Mouse (Mus musculus) neural tube, embryonic 13.5 days (tissue): ENCODE measurements around the gene Svopl. TPM values are rescaled to one million over a fixed set of nuclear protein-coding genes. Genes with fewer than 3 reads are reported as not detected.

Source experiments
- ATAC-seq: fragments of 200-750 bp; cut with Nextera tagmentation; 2 replicates; pipeline ENCODE4 v1.8.0; 2017; ENCODE audit warnings: low read depth, mild to moderate bottlenecking, moderate TSS enrichment, moderate library complexity
- H3K27ac ChIP-seq: fragments of 300-500 bp; sonication (generic); replicated peaks from 2 replicates; pipeline ENCODE4 v1.5.1; 2015; ENCODE audit warnings: moderate library complexity, mild to moderate bottlenecking, inconsistent platforms
- H3K27me3 ChIP-seq: fragments of 300-500 bp; sonication (generic); 2 replicates; pipeline ENCODE4 v1.6.1; 2015; ENCODE audit warnings: mild to moderate bottlenecking, inconsistent platforms
- H3K36me3 ChIP-seq: fragments of 300-500 bp; sonication (generic); 2 replicates; pipeline ENCODE4 v1.6.1; 2015; ENCODE audit warnings: mild to moderate bottlenecking, inconsistent platforms
- H3K4me1 ChIP-seq: fragments of 300-500 bp; sonication (generic); replicated peaks from 2 replicates; pipeline ENCODE4 v1.6.1; 2015; ENCODE audit warnings: inconsistent platforms
- H3K4me2 ChIP-seq: fragments of 300-500 bp; sonication (generic); 2 replicates; pipeline ENCODE4 v1.6.1; 2015; ENCODE audit warnings: inconsistent platforms, mild to moderate bottlenecking, moderate library complexity
- H3K4me3 ChIP-seq: fragments of 300-500 bp; sonication (generic); 2 replicates; pipeline ENCODE4 v1.5.1; 2015; ENCODE audit warnings: mild to moderate bottlenecking, inconsistent platforms
- H3K9ac ChIP-seq: fragments of 300-500 bp; sonication (generic); 2 replicates; pipeline ENCODE4 v1.6.1; 2015; ENCODE audit warnings: moderate library complexity, mild to moderate bottlenecking, inconsistent platforms
- H3K9me3 ChIP-seq: fragments of 300-500 bp; sonication (generic); 2 replicates; pipeline ENCODE4 v1.6.1; 2016; ENCODE audit warnings: inconsistent platforms
- WGBS: fragments of 180-500 bp; shearing (Covaris S2); methylation state at CpG from one replicate; pipeline ENCODE4 v1.1.7; 2015; 5-methylcytosine and 5-hydroxymethylcytosine counted together
- polyA plus RNA-seq: library from polyadenylated mRNA; unstranded; fragments of >200 nt; fragmentation: Nextera tagmentation; extraction: Ambion mirVana; gene quantifications from 2 replicates; pipeline ENCODE4 v1.2.1, GENCODE M21; 2015

Svopl gene
- 0.45 and 0.55 TPM in 2 replicates for polyA plus RNA-seq

DNA sequence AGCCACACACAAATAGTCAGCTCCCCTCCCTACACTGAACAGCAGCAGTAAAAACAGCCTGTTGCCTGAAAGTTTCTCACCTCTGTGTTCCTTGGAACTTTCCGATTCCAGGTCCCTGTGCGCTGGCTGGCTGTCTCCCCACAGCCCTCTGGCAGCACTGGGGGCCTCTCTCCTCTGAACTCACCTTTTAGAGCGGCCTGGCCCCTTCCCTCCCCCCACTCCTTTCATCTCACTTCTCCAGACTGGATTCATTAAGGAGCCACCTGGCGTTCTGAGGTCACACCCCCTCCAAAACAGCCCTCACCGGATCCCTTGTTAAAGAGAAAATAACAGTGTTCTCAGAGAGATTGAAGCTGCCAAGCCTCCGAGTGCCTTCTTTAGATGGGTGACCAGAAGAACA, at the start of gene Svopl:
TSS of gene Svopl (minus strand) at position 159 of the 400 bp plus-strand sequence.
- Histone ChIP-seq H3K9me3 (no peaks in the 10 kb centered on the region), H3K4me3 (no peak within 1 kb of the TSS), H3K9ac (no peak within 1 kb of the TSS), H3K4me2 (no peak within 1 kb of the TSS), H3K36me3 (no peaks in the 10 kb centered on the region), H3K27ac (no peak within 1 kb of the TSS), H3K27me3 (no peaks in the 10 kb centered on the region), H3K4me1 (0 out of 2 replicates have a peak, but pooled peaks cover 5% of the 10 kb centered on the region)
- ATAC-seq = no peak
- 23% methylated on average over 6 of the region's 6 CpGs for WGBS

DNA sequence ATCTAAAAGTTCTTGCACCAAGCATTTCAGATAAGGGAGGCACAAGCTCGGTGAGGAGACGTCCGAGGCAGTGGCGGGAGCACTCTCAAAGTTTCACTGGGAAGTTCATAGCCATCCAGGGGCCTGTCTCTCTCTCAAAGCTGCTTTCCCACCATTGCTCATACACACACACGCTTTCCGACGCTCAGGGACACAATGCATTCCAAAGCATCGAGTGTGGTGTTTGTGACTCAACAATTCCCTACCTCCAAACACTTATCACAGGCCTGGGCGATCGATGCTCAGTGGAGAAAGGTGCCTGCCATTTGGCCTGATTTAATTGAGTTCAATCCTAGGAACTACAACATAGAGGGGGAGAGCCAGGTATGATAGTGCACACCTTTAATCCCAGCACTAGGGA, 47.9 kb upstream of the Svopl start:
- Histone ChIP-seq H3K4me3 (no peak overlapping the region), H3K4me1 (no peaks in the 10 kb centered on the region), H3K9ac (no peak overlapping the region), H3K36me3 (no peaks in the 10 kb centered on the region), H3K27ac (no peak overlapping the region), H3K4me2 (no peak overlapping the region), H3K9me3 (peaks cover 3% of the 10 kb centered on the region; the same call in 1 of the 2 replicates), H3K27me3 (no peaks in the 10 kb centered on the region)
- 92% methylated on average over 10 of the region's 10 CpGs for WGBS
- no peak for ATAC-seq

DNA sequence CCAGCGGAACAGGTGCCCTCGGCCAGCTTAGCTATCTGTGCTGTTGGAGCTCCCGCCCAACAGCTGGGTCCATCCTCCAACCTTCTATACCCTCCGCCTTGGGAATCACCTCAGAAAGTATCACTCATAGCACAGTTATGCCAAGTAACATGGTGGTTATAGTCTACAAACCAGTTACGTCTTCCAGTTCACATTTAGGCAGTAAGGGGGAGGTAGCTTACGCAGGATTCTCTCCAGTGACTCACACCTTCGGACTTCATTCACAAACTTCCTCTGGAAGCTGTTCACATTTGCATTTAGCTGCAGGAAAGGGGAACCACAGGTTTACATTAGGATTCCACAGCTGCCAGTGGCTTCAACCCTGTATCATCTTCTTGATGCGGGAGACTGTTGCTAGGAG, 45.7 kb upstream of the Svopl start:
- no peaks in the 10 kb centered on the region for H3K36me3 ChIP-seq
- H3K9me3 ChIP-seq = no peaks in the 10 kb centered on the region
- H3K27me3 ChIP-seq = no peaks in the 10 kb centered on the region
- no peak for ATAC-seq
- no peak overlapping the region for H3K9ac ChIP-seq
- H3K27ac ChIP-seq = no peak overlapping the region
- H3K4me1 ChIP-seq = no peaks in the 10 kb centered on the region
- H3K4me2 ChIP-seq = no peak overlapping the region
- 96% methylated on average over 8 of the region's 8 CpGs for WGBS
- H3K4me3 ChIP-seq = no peak overlapping the region

DNA sequence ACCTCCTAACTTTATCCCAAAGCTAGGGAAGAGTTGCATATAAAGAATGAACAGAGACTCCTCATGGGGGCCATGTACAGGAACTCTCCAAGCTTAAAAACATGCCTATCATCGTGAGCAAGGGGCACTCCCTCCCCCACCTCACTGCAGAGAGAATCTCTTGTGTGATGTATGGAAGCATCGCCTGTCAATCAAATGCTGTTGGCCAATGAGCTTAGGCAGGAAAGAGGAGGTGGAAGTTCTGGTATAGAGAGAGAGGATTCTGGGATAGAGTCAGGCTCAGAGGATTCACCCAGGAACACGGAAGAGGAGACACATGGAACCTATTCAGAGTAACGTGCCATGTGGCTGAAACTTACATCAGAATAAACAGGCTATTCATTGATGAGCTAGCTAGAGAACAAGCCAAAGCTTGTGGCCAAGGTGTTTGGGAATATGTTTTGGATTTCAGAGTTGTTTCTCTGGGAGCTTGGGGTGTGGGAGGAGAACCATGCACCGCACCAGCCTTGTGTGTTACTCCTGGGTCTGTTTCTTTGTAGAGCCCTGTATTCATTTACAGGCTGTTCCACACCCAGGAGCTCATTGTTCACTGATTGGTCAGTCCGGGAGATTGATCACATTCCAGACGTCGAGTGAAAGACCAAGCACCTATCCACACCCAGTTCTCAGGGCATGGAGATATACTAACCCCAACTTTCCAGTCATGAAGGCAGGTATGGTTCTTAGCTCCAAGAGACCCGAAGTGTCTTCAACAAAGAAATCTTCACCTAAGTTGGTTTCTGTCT, 40.6 kb upstream of the Svopl start:
- 77% methylated on average over 9 of the region's 9 CpGs for WGBS
- Histone ChIP-seq H3K36me3 (no peaks in the 10 kb centered on the region), H3K9ac (no peak overlapping the region), H3K4me1 (no peaks in the 10 kb centered on the region), H3K4me2 (no peak overlapping the region), H3K9me3 (no peaks in the 10 kb centered on the region), H3K27me3 (no peaks in the 10 kb centered on the region), H3K27ac (no peak overlapping the region), H3K4me3 (no peak overlapping the region)
- no peak for ATAC-seq

DNA sequence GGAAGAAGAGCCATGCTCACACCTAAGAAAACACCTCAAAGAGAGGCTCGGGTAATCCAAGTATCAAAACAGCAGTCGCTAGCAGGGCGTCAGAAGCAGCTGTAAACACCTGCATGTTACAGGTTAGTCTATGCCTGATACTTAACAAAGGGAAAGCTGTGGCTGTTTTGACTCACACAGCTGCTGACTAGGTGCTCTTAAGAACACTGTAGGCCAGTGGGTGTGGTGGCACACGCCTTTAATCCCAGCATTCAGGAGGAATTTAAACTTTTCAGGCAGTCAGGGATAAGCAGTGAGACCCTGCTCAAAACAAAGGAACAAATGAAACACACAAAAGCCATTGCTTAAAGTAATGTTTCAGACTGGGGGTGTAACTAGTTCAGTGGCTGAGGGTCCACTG, 36.4 kb upstream of the Svopl start:
- no peak overlapping the region for H3K27ac ChIP-seq
- no peak overlapping the region for H3K9ac ChIP-seq
- H3K4me2 ChIP-seq = no peak overlapping the region
- ATAC-seq = no peak
- no peaks in the 10 kb centered on the region for H3K27me3 ChIP-seq
- H3K4me3 ChIP-seq = no peak overlapping the region
- no peaks in the 10 kb centered on the region for H3K9me3 ChIP-seq
- no peaks in the 10 kb centered on the region for H3K4me1 ChIP-seq
- WGBS = 56% methylated on average over 4 of the region's 4 CpGs
- no peaks in the 10 kb centered on the region for H3K36me3 ChIP-seq

DNA sequence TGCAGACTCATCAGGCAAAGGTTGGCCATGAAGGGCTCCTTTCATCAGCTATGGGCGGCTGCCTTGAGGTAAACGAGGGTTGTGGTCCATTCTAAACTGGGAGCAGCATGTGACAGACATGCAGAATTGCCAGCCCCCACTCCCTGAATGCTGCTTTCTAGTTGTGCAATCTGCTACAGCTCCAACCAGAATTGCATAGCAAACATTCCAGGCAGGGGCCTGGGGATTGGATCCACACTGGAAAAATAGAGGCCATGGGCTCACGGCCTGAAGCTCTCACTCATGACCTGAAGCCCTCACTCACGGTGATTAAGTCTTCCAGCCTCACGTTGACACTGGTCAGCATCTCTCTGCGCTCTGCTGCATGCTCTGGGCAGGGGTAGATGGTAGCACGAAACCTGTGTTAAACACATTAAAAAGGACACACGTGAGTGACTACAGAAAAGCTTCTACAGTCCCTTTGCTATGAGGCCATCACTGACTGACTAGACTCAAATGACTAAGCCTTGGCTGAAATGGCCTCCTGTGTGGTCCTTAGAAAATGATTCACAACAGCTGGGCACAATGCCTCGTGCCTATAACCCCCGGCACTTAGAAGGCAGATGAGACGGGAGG, 35.0 kb upstream of the Svopl start:
- Histone ChIP-seq H3K4me3 (no peak overlapping the region), H3K27ac (no peak overlapping the region), H3K27me3 (no peaks in the 10 kb centered on the region), H3K4me1 (no peaks in the 10 kb centered on the region), H3K4me2 (no peak overlapping the region), H3K9ac (no peak overlapping the region), H3K36me3 (no peaks in the 10 kb centered on the region), H3K9me3 (no peaks in the 10 kb centered on the region)
- 61% methylated on average over 11 of the region's 11 CpGs for WGBS
- ATAC-seq = no peak

DNA sequence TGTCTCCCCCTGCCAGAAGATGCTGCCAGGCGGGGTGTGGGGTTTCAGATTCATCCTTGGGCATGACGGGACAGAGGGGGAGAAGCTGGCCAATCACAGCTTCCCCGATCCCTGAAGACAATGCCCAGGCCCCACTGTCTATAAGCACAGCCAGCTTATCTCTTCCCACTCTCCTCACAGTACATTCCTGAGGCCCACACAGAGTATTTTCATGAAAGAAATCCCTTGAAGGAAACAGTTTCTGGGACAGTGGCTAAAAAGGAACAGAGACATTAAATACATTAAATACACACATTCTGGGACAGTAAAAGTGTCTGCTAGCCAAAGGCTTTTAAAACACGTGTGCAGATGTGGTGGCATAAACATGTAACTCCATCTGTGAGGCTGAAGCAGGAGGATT, 33.6 kb upstream of the Svopl start:
- Histone ChIP-seq H3K4me2 (no peak overlapping the region), H3K36me3 (no peaks in the 10 kb centered on the region), H3K4me3 (no peak overlapping the region), H3K27me3 (no peaks in the 10 kb centered on the region), H3K27ac (no peak overlapping the region), H3K9me3 (no peaks in the 10 kb centered on the region), H3K9ac (no peak overlapping the region), H3K4me1 (no peaks in the 10 kb centered on the region)
- ATAC-seq = no peak
- 75% methylated on average over 4 of the region's 4 CpGs for WGBS

DNA sequence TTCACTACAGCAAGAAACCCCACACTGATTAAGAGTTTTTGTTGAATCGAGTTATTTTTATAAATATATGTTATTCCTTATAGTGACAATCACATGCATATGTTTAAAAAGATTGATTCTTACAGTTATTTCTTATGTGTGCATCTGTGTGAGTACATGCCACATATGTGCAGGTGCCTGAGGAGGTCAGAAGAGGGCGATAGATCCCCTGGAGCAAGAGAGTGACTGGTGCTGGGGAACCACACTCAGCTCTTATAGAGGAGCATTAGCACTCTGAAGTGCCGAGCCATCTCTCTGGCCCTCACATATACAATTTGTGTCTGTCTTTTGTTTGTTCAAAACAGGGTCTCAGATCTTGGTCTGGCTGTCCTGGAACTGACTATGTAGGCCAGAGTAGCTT, 26.8 kb upstream of the Svopl start:
- WGBS = 86% methylated on average over 3 of the region's 3 CpGs
- Histone ChIP-seq H3K4me3 (no peak overlapping the region), H3K36me3 (no peaks in the 10 kb centered on the region), H3K27ac (no peak overlapping the region), H3K27me3 (no peaks in the 10 kb centered on the region), H3K4me1 (no peaks in the 10 kb centered on the region), H3K9ac (no peak overlapping the region), H3K4me2 (no peak overlapping the region), H3K9me3 (peaks cover 4% of the 10 kb centered on the region; the same call in 1 of the 2 replicates)
- ATAC-seq = no peak

DNA sequence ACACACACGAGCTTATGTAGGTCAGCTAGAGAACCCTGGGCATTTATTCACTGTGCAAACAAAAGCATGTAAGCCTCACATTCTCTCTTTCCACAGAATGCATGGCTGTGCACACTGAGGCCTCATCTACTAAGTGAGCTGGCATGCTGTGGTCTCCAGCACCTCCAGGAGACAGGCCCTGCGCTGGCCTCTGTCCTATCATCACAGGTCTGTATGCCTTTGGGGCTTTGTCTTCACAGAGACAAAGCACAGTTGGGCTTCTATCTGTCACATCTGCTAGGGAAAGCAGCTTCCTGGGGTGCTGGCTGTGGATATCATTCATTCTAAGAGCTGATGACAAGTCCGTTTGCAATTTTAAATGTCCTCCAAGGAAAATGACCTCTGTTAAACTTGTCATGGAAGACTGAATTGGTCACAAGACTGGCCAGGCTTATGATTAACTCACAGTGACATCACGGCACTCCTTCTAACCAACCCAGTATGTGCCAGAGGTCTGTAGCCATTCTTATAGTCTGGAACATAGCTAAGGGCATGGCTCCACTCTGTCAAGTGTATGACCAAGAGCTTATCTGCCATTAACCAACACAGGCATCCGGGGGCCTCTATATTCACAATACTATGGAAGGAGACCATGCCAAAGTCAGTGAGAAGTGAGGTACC, 25.5 kb upstream of the Svopl start:
- H3K27ac ChIP-seq = no peak overlapping the region
- H3K36me3 ChIP-seq = no peaks in the 10 kb centered on the region
- no peak overlapping the region for H3K4me2 ChIP-seq
- no peak overlapping the region for H3K4me3 ChIP-seq
- no peak for ATAC-seq
- H3K27me3 ChIP-seq = no peaks in the 10 kb centered on the region
- peaks cover 4% of the 10 kb centered on the region; the same call in 1 of the 2 replicates for H3K9me3 ChIP-seq
- no peaks in the 10 kb centered on the region for H3K4me1 ChIP-seq
- no peak overlapping the region for H3K9ac ChIP-seq
- WGBS = 76% methylated on average over 5 of the region's 5 CpGs

DNA sequence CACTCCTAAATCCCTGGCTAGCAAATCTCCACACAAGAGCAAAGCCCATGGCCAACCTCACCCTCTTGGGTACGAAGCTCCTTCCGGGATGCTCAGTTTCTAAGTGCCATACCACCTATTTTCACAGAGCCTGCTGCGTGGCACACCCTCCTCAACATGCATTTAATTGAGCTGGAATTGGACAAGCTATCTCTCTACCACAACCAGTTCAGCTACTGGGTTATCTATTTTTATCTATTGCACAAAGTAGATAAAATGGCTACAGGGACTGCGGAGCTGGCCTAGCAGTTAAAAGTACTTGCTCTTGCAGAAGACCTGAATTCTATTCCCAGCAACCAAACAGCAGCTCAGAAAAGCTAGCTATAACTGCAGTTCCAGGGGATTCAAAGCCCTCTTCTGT, 24.5 kb upstream of the Svopl start:
- 93% methylated on average over 4 of the region's 4 CpGs for WGBS
- Histone ChIP-seq H3K4me1 (no peaks in the 10 kb centered on the region), H3K4me2 (no peak overlapping the region), H3K27ac (no peak overlapping the region), H3K9me3 (peaks cover 4% of the 10 kb centered on the region; the same call in 1 of the 2 replicates), H3K36me3 (no peaks in the 10 kb centered on the region), H3K4me3 (no peak overlapping the region), H3K27me3 (no peaks in the 10 kb centered on the region), H3K9ac (no peak overlapping the region)
- ATAC-seq = no peak

DNA sequence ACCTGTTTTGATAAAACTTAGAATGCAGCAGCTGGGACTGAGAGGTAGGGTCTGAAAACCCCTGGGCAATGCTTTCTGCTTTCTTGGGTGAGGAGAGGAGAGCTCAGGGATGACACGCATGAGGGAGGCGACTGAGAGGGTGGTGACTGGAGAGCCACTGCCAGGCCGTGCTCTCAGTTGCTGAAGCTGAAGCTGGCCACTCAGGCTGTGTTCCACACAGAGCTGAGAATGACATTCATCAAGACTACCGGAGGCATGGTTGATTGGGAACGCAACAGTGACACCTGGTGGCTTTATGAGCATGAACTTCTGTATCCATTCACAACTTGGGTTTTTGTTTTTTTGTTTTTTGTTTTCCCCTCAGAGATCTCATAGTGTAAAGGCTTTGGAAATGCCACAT, 19.4 kb upstream of the Svopl start:
- H3K36me3 ChIP-seq = no peaks in the 10 kb centered on the region
- ATAC-seq = peak; percentile 93
- no peak overlapping the region for H3K9ac ChIP-seq
- H3K4me1 ChIP-seq = peaks cover 11% of the 10 kb centered on the region; the same call in 1 of the 2 replicates
- H3K27me3 ChIP-seq = no peaks in the 10 kb centered on the region
- H3K27ac ChIP-seq = no peak overlapping the region
- WGBS = 4% methylated on average over 5 of the region's 5 CpGs
- no peak overlapping the region for H3K4me2 ChIP-seq
- H3K4me3 ChIP-seq = no peak overlapping the region
- no peaks in the 10 kb centered on the region for H3K9me3 ChIP-seq

DNA sequence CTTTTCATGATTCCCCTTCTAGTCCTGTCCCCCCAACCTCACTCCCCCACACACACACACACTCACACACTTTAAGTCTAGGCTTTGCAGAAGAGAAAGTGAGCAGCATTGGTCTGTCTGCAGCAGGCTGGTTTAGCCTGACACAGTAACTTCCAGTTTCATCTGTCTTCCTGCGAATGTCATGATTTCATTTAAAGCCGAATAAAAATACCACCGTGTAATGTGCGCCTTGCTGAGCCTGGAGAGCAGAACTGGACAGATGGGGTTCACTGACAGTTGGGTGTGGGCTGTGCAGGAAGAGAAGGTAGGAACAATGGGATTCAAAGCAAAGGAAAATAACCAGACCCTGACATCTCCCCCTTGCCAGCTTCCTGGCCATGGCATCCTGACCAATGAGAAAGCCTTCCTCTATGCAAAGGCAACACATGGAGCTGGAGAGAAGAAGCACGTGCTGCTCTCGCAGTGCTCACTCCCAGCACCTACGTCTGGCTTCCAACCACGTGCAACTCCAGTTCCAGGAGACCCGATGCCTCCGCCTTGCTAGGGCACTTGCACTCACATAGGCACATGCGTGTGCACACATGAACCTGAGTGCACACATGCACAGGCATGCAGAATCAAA, 18.8 kb upstream of the Svopl start:
- H3K4me2 ChIP-seq = no peak overlapping the region
- H3K36me3 ChIP-seq = no peaks in the 10 kb centered on the region
- H3K9me3 ChIP-seq = no peaks in the 10 kb centered on the region
- H3K4me1 ChIP-seq = peaks cover 11% of the 10 kb centered on the region; the same call in 1 of the 2 replicates
- H3K9ac ChIP-seq = no peak overlapping the region
- peak; percentile 63 for ATAC-seq
- no peak overlapping the region for H3K4me3 ChIP-seq
- H3K27ac ChIP-seq = no peak overlapping the region
- H3K27me3 ChIP-seq = no peaks in the 10 kb centered on the region
- 80% methylated on average over 11 of the region's 11 CpGs for WGBS
